Mouse (Mus musculus): Measurements from ENCODE around the gene Ptger2.

GRCm38 (mm10) chr14:45050419-45050776 is 62.4 kb downstream of the Ptger2 start:
- no peak for TF ChIP-seq CTCF (IDR thresholded peaks at IDR 0.05; ENCODE audit: insufficient read depth, low read length)
- no peak for TF ChIP-seq POLR2A (IDR thresholded peaks at IDR 0.05; ENCODE audit: borderline replicate concordance, extremely low read depth, low read depth, low read length)
